In the genomic region with DNA sequence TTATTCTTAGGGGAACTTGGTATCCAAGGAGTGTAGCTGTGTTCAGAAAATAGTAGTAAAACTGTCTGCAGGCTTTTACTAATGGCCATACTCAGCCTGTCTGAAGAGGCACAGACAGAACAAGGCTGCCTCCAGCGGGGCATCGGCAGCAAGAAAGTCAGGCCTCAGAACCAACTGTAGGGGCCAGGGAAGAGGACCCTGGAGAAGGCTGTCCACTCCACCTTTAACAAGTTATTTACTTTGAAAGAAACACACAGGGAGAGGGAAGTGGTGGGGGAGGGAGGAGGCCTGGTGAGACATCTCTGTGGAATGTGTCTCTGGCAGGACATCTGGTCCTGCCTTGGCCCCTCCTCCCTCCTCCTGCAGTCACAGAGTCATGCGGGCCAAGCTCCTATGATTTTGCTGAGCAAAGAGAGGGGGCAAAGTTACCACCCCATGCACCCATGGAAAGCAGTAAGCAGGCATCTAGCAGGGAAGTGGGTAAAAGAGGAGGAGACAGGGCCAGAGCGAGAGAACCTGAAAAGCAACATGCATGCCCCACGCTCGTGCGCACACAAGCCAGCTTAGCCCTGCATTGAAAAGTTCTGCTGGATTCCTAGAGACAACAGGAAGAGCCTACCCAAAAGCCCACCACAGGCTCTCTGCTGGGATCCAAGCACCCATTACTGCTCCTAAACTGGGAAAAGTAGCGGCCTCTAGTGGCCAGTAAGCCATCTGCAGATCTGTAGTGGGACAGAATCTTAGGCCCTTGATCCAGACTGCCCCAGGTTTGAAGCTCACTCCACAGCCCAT, we compare ENCODE assay signal across 8 mouse cellular contexts. TPM values are rescaled to one million over a fixed set of nuclear protein-coding genes. Genes with fewer than 3 reads are reported as not detected.
A peak's percentile ranks its signal among the peaks of the same experiment; 100 is the strongest.
DNase-seq lines count a peak whose midpoint lies in the region; ATAC-seq and TF ChIP-seq lines count a peak whose summit lies in the region.

No protein-coding gene starts in this region.

- H3K9me3 ChIP-seq in embryonic facial prominence, embryonic 11.5 days (replicated peaks; ENCODE audit: control insufficient read depth, low read length) = no peaks in the 10 kb centered on the region
- no peaks in the 10 kb centered on the region for H3K9me3 ChIP-seq in liver, embryonic 11.5 days (ENCODE audit: control insufficient read depth, low read length)

- H3K4me1 ChIP-seq in embryonic facial prominence, embryonic 11.5 days (ENCODE audit: control insufficient read depth, insufficient read depth, low read length) = peaks cover 14% of the 10 kb centered on the region
- peaks cover 36% of the 10 kb centered on the region for H3K4me1 ChIP-seq in kidney, adult 2 months (ENCODE audit: control insufficient read depth, insufficient read depth, low read length)
- H3K4me1 ChIP-seq in liver, embryonic 11.5 days (replicated peaks; ENCODE audit: control insufficient read depth, insufficient read depth, low read length) = peaks cover 58% of the 10 kb centered on the region

- no peaks in the 10 kb centered on the region; the same call in 1 of the 2 replicates for H3K36me3 ChIP-seq in embryonic facial prominence, embryonic 11.5 days (replicated peaks; ENCODE audit: control insufficient read depth, insufficient read depth, low read depth, low read length)
- no peaks in the 10 kb centered on the region for H3K36me3 ChIP-seq in kidney, adult 2 months (ENCODE audit: control insufficient read depth, insufficient read depth, low read length)
- no peaks in the 10 kb centered on the region; the same call in 1 of the 2 replicates for H3K36me3 ChIP-seq in liver, embryonic 11.5 days (ENCODE audit: control insufficient read depth, insufficient read depth, low read length)

- no peak overlapping the region for H3K4me2 ChIP-seq in embryonic facial prominence, embryonic 11.5 days (ENCODE audit: low read depth, low read length)
- peak overlapping the region; percentile 71 for H3K4me2 ChIP-seq in liver, embryonic 11.5 days

- peak; percentile 77 for TF ChIP-seq CTCF in kidney, adult 2 months (conservative IDR thresholded peaks at IDR 0.05; ENCODE audit: insufficient read depth, insufficient read length, low read depth, low read length)

- peak; percentile 83 for DNase-seq in 416B (ENCODE audit: low read depth)
- DNase-seq in adrenal gland, postnatal 10 days = peak; percentile 81
- DNase-seq in embryonic facial prominence, embryonic 11.5 days (ENCODE audit: low spot score) = peak; percentile 83
- DNase-seq in heart, adult 8-10 months (ENCODE audit: low spot score) = peak; percentile 92
- DNase-seq in kidney, adult 2 months = peak; percentile 94
- DNase-seq in liver, embryonic 11.5 days (ENCODE audit: low spot score) = peak; percentile 68
- peak; percentile 82 to 90 for DNase-seq in spleen, postnatal 4 days (ENCODE audit: low spot score in 2 of 2)

- no peak overlapping the region for H3K4me3 ChIP-seq in embryonic facial prominence, embryonic 11.5 days (ENCODE audit: low read depth, low read length)
- no peak overlapping the region for H3K4me3 ChIP-seq in kidney, adult 2 months (ENCODE audit: insufficient read depth, low read depth, low read length)
- H3K4me3 ChIP-seq in liver, embryonic 11.5 days (ENCODE audit: low read depth, low read length) = peak overlapping the region; percentile 31; the same call in 1 of the 2 replicates

- H3K9ac ChIP-seq in embryonic facial prominence, embryonic 11.5 days (replicated peaks; ENCODE audit: low read length) = peak overlapping the region; percentile 32
- peak overlapping the region; percentile 66 for H3K9ac ChIP-seq in liver, embryonic 11.5 days (ENCODE audit: low read depth, low read length)

- no peak for ATAC-seq in embryonic facial prominence, embryonic 11.5 days (replicated peaks; ENCODE audit: insufficient number of reproducible peaks, low FRiP score, low TSS enrichment, low read depth)
- peak; percentile 49 for ATAC-seq in liver, embryonic 11.5 days (replicated peaks; ENCODE audit: low FRiP score)
- 0 out of 2 replicates have a peak, but pooled peaks have one; percentile 4 for ATAC-seq in monocyte, adult 5-6 weeks (replicated peaks; ENCODE audit: insufficient number of reproducible peaks, low FRiP score, low TSS enrichment, poor library complexity, severe bottlenecking)

- peak overlapping the region; percentile 73; the same call in 1 of the 2 replicates for H3K27ac ChIP-seq in embryonic facial prominence, embryonic 11.5 days (replicated peaks; ENCODE audit: low read depth, low read length)
- peak overlapping the region; percentile 96 for H3K27ac ChIP-seq in kidney, adult 2 months (ENCODE audit: insufficient read depth, low read depth, low read length)
- H3K27ac ChIP-seq in liver, embryonic 11.5 days (ENCODE audit: low read depth, low read length) = peak overlapping the region; percentile 87

- H3K27me3 ChIP-seq in embryonic facial prominence, embryonic 11.5 days (ENCODE audit: control insufficient read depth, insufficient read depth, low read length) = no peaks in the 10 kb centered on the region
- H3K27me3 ChIP-seq in kidney, adult 2 months (replicated peaks; ENCODE audit: control insufficient read depth, insufficient read depth, low read length) = no peaks in the 10 kb centered on the region
- H3K27me3 ChIP-seq in liver, embryonic 11.5 days (replicated peaks; ENCODE audit: control insufficient read depth, insufficient read depth, low read length) = no peaks in the 10 kb centered on the region

- WGBS in embryonic facial prominence, embryonic 11.5 days = 24% methylated on average over 7 of the region's 8 CpGs
- WGBS in kidney, adult 2 months = 10% methylated on average over 8 of the region's 8 CpGs
- WGBS in liver, embryonic 11.5 days = 16% methylated on average over 8 of the region's 8 CpGs

- no peak for TF ChIP-seq POLR2A in kidney, adult 2 months (IDR thresholded peaks at IDR 0.05; ENCODE audit: low read depth, low read length)

RNA-seq across cellular contexts. Expression of a gene that starts 12.2 kb away (rescaled TPM):
- total RNA-seq in adrenal gland, postnatal 10 days (2021) = 10 to 100 TPM; 13.3 to 13.4 TPM
- 0.55 and 0.71 TPM in 2 replicates for polyA plus RNA-seq in embryonic facial prominence, embryonic 11.5 days (2014; fragmentation: Nextera tagmentation; extraction: Ambion mirVana)
- 10 to 100 TPM; 35.5 to 60.3 (median 45.4) TPM for total RNA-seq in heart, adult 8-10 months (2022)
- 5.2 and 6.0 TPM in 2 replicates for polyA plus RNA-seq in kidney, adult 2 months (2012; rRNA removed)
- polyA plus RNA-seq in liver, embryonic 11.5 days (2014; fragmentation: Nextera tagmentation; extraction: Ambion mirVana) = 0.38 and 1.2 TPM in 2 replicates
- 0.38 to 7.2 TPM (median 0.53 TPM) in 3 replicates for total RNA-seq in monocyte, adult 5-6 weeks (2017)

RNA-seq across cellular contexts. Expression of a gene that starts 16.9 kb away (rescaled TPM):
- 100 to 1,000 TPM; 116 to 144 TPM for total RNA-seq in adrenal gland, postnatal 10 days (2021)
- 77.1 and 83.3 TPM in 2 replicates for polyA plus RNA-seq in embryonic facial prominence, embryonic 11.5 days (2014; fragmentation: Nextera tagmentation; extraction: Ambion mirVana)
- total RNA-seq in heart, adult 8-10 months (2022) = 100 to 1,000 TPM; 123 to 159 (median 134) TPM
- polyA plus RNA-seq in kidney, adult 2 months (2012; rRNA removed) = 31.9 and 43.0 TPM in 2 replicates
- 52.2 and 57.7 TPM in 2 replicates for polyA plus RNA-seq in liver, embryonic 11.5 days (2014; fragmentation: Nextera tagmentation; extraction: Ambion mirVana)
- 678 to 973 TPM (median 884 TPM) in 3 replicates for total RNA-seq in monocyte, adult 5-6 weeks (2017)

RNA-seq across cellular contexts. Expression of a gene that starts 50.7 kb away (rescaled TPM):
- 10 to 100 TPM; 67.8 to 68.1 TPM for total RNA-seq in adrenal gland, postnatal 10 days (2021)
- polyA plus RNA-seq in embryonic facial prominence, embryonic 11.5 days (2014; fragmentation: Nextera tagmentation; extraction: Ambion mirVana) = 69.7 and 79.4 TPM in 2 replicates
- 10 to 100 TPM; 77.2 to 84.9 (median 80.6) TPM for total RNA-seq in heart, adult 8-10 months (2022)
- polyA plus RNA-seq in kidney, adult 2 months (2012; rRNA removed) = 9.9 and 13.2 TPM in 2 replicates
- 51.3 and 55.8 TPM in 2 replicates for polyA plus RNA-seq in liver, embryonic 11.5 days (2014; fragmentation: Nextera tagmentation; extraction: Ambion mirVana)
- total RNA-seq in monocyte, adult 5-6 weeks (2017) = 127 to 153 TPM (median 131 TPM) in 3 replicates
